Mouse (Mus musculus) hindbrain, embryonic 15.5 days (tissue): ENCODE data around the gene Plk1. TPM values are rescaled to one million over a fixed set of nuclear protein-coding genes. Genes with fewer than 3 reads are reported as not detected.

Source experiments
- ATAC-seq: fragments of 200-750 bp; cut with Nextera tagmentation; 2 replicates; pipeline ENCODE4 v1.8.0; 2017; ENCODE audit warnings: low read depth, moderate number of reproducible peaks, moderate TSS enrichment; ENCODE audit not compliant: low FRiP score
- H3K27ac ChIP-seq: fragments of 300-500 bp; sonication (generic); replicated peaks from 2 replicates; pipeline ENCODE4 v1.5.1; 2015; ENCODE audit warnings: mild to moderate bottlenecking, inconsistent platforms
- H3K27me3 ChIP-seq: fragments of 300-500 bp; sonication (generic); 2 replicates; pipeline ENCODE4 v1.6.1; 2015; ENCODE audit warnings: control low read depth, inconsistent platforms
- H3K36me3 ChIP-seq: fragments of 300-500 bp; sonication (generic); 2 replicates; pipeline ENCODE4 v1.6.1; 2015; ENCODE audit warnings: control low read depth, inconsistent platforms
- H3K4me1 ChIP-seq: fragments of 300-500 bp; sonication (generic); replicated peaks from 2 replicates; pipeline ENCODE4 v1.6.1; 2015; ENCODE audit warnings: control low read depth, inconsistent platforms
- H3K4me2 ChIP-seq: fragments of 300-500 bp; sonication (generic); 2 replicates; pipeline ENCODE4 v1.6.1; 2015; ENCODE audit warnings: moderate library complexity, mild to moderate bottlenecking, inconsistent platforms
- H3K4me3 ChIP-seq: fragments of 300-500 bp; sonication (generic); 2 replicates; pipeline ENCODE4 v1.5.1; 2015; ENCODE audit warnings: mild to moderate bottlenecking, inconsistent platforms
- H3K9ac ChIP-seq: fragments of 300-500 bp; sonication (generic); 2 replicates; pipeline ENCODE4 v1.6.1; 2015; ENCODE audit warnings: inconsistent platforms
- H3K9me3 ChIP-seq: fragments of 300-500 bp; sonication (generic); 2 replicates; pipeline ENCODE4 v1.6.1; 2016; ENCODE audit warnings: control low read depth, inconsistent platforms
- WGBS: fragments of 180-500 bp; shearing (Covaris S2); methylation state at CpG from one replicate; pipeline ENCODE4 v1.1.7; 2015; 5-methylcytosine and 5-hydroxymethylcytosine counted together
- polyA plus RNA-seq: library from polyadenylated mRNA; unstranded; fragments of >200 nt; fragmentation: Nextera tagmentation; extraction: Ambion mirVana; gene quantifications from 2 replicates; pipeline ENCODE4 v1.2.1, GENCODE M21; 2015

The Plk1 gene
- polyA plus RNA-seq, result 21.8 and 28.9 TPM in 2 replicates

DNA sequence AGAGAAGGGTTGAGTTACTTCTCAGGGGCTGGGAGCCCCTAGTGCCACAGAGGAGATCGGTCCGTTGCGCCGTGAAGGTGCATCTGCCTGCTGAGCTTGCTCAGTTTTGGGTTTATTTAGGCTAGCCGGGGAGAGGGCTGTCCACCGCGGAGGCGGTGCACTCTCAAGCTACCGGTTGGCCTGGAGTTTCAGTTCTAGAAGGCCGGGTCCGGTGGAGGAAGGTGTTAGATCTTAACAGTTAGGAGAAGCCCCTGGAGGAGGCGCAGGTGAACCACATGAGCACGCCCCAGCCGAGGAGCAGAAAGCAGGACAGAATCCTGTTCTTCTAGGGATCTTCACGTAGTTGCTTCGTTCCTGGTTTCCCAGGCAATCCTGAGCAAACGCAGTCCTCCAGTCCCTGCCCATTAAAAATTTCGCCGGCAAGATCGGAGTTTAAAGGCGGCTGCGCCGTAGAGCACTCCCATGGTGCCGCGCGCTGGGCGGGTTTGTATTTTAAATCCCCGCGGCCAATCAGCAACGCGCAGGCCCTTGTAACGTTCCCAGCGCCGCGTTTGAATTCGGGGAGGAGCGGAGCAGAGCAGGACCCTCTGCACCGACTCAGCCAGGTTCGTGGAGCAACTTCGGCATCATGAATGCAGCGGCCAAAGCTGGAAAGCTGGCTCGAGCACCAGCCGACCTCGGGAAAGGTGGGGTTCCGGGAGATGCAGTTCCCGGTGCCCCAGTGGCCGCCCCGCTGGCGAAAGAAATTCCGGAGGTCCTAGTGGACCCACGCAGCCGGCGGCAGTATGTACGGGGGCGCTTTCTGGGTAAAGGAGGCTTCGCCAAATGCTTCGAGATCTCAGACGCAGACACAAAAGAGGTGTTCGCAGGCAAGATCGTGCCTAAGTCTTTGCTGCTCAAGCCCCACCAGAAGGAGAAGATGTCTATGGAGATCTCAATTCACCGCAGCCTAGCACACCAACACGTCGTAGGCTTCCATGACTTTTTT lies at the start of gene Plk1:
Gene Plk1 (plus strand): TSS at position 525 of the 988 bp plus-strand sequence.
- H3K9ac ChIP-seq, result peak within 1 kb of the TSS; percentile 71
- under 1% methylated on average over 63 of the region's 63 CpGs for WGBS
- no peaks in the 10 kb centered on the region for H3K27me3 ChIP-seq
- peaks cover 30% of the 10 kb centered on the region for H3K4me1 ChIP-seq
- peak within 1 kb of the TSS; percentile 80 for H3K4me3 ChIP-seq
- no peaks in the 10 kb centered on the region for H3K9me3 ChIP-seq
- H3K27ac ChIP-seq, result peak within 1 kb of the TSS; percentile 70
- peak; percentile 93 for ATAC-seq
- peak within 1 kb of the TSS; percentile 95 for H3K4me2 ChIP-seq
- no peaks in the 10 kb centered on the region for H3K36me3 ChIP-seq

- Histone ChIP-seq H3K4me2 (no peak overlapping the region), H3K4me3 (no peak overlapping the region), H3K27me3 (no peaks in the 10 kb centered on the region), H3K4me1 (no peaks in the 10 kb centered on the region), H3K9me3 (no peaks in the 10 kb centered on the region), H3K9ac (no peak overlapping the region), H3K27ac (no peak overlapping the region), H3K36me3 (peaks cover 2% of the 10 kb centered on the region; the same call in 1 of the 2 replicates)
- ATAC-seq, result no peak
- 91% methylated on average over 4 of the region's 4 CpGs for WGBS
These were observed 35.7 kb upstream of the Plk1 start for GRCm38 (mm10) chr7:122123518-122123917.

- no peak overlapping the region for H3K4me2 ChIP-seq
- no peak overlapping the region for H3K4me3 ChIP-seq
- WGBS, result 80% methylated on average over 8 of the region's 8 CpGs
- no peaks in the 10 kb centered on the region for H3K9me3 ChIP-seq
- no peak overlapping the region for H3K27ac ChIP-seq
- no peaks in the 10 kb centered on the region for H3K4me1 ChIP-seq
- H3K9ac ChIP-seq, result no peak overlapping the region
- peaks cover 2% of the 10 kb centered on the region; the same call in 1 of the 2 replicates for H3K36me3 ChIP-seq
- H3K27me3 ChIP-seq, result no peaks in the 10 kb centered on the region
- ATAC-seq, result no peak
These were observed 33.6 kb upstream of the Plk1 start for GRCm38 (mm10) chr7:122125636-122126035.

DNA sequence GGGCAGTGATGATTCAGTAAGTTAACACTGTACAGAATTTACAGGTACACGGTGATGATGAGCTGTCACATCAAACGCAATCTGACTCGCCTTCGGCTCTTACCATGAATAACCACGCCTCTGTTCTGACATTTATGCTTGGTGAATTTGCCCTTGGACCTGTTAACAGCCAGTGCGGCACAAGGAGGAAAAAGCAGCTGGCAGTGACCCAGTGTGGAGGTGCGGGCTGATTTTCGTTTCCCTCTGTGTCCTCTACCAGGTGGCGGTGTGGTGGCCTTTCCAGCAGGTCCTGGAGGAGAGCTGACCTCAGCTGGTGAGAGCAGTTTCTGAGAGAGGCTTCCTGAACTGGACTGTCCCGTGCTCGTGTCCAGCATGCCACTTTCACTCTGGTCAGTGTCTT lies 32.3 kb upstream of the Plk1 start:
- Histone ChIP-seq H3K36me3 (peaks cover 2% of the 10 kb centered on the region; the same call in 1 of the 2 replicates), H3K27me3 (no peaks in the 10 kb centered on the region), H3K4me3 (no peak overlapping the region), H3K27ac (no peak overlapping the region), H3K9ac (no peak overlapping the region), H3K9me3 (no peaks in the 10 kb centered on the region), H3K4me1 (no peaks in the 10 kb centered on the region), H3K4me2 (no peak overlapping the region)
- no peak for ATAC-seq
- WGBS, result 95% methylated on average over 11 of the region's 11 CpGs

DNA sequence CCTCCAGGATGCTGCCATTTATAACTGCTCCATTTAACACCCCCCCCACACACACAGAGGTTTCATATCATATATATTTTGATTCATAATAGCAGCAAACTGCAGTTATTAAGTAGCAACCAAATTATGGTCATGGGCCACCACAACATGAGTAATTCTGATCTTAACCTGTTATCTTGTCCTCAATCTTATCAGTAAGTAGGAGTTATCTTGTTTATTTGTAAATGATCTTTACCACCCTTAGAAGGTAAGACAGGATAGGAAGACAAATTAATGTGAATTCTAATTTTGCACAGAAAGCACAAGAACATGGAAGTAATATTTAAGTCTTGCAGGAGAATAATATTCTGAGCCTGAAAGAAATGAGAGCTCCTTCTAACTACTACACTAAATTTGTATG lies 27.4 kb upstream of the Plk1 start:
- no peak overlapping the region for H3K9ac ChIP-seq
- no peak for ATAC-seq
- H3K4me1 ChIP-seq, result peaks cover 13% of the 10 kb centered on the region
- H3K4me2 ChIP-seq, result peak overlapping the region; percentile 91
- peaks cover 19% of the 10 kb centered on the region for H3K36me3 ChIP-seq
- no peak overlapping the region for H3K27ac ChIP-seq
- no peaks in the 10 kb centered on the region for H3K27me3 ChIP-seq
- no peaks in the 10 kb centered on the region for H3K9me3 ChIP-seq
- peak overlapping the region; percentile 91 for H3K4me3 ChIP-seq

DNA sequence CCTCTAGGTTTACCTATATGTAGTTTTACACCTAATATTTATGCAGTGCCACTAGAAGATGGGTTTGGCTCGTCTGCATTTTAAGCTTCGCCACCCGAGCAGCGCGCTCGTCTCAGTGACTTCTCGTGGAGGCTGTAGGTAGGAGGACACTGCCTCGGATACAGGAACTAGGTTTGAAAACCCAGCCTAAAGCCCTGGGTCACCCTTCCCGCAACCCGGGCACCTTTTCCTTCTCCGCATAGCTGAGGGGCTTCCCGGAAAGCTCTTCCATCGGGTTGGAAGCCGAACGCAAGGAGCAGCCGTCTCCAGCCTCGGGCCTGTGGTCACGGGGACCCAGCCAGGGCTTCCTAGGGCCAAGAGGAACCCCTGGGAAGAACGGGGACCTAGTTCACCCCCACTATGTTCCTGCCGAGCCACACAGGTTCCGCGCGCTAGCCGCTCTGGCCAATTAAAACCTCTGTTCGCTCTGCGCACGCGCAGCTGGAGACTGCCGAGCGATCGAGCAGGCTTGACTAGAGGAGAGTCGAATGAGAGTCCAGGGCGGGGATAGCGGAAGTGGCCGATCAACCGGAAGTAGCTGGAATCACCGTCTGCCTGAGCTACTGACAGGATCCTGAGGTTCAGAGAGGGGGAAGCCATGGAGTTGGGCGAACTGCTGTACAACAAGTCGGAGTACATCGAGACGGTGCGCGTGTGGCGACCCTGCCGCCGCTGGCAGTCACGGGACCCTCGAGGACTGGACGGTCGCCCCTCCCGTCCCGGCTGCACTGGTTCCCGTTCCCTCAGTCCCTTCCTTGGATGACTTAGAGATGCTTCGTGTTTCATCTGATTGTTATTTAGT lies 26.5 kb upstream of the Plk1 start, which contains the start of the genes Palb2 and Dctn5:
Gene Palb2 (minus strand): TSS at position 489 of the 841 bp plus-strand sequence.
Gene Dctn5 (plus strand): TSS at position 545 of the 841 bp plus-strand sequence.
- peak; percentile 97 for ATAC-seq
- peak within 1 kb of the TSS; percentile 84 for H3K9ac ChIP-seq

GRCm38 (mm10) chr7:122133338-122133625 lies 26.0 kb upstream of the Plk1 start:
- H3K4me2 ChIP-seq, result peak overlapping the region; percentile 91
- H3K36me3 ChIP-seq, result peaks cover 29% of the 10 kb centered on the region
- H3K27me3 ChIP-seq, result no peaks in the 10 kb centered on the region
- ATAC-seq, result no peak
- WGBS, result 22% methylated on average over 8 of the region's 8 CpGs
- peak overlapping the region; percentile 81 for H3K27ac ChIP-seq
- peak overlapping the region; percentile 84 for H3K9ac ChIP-seq
- peak overlapping the region; percentile 91 for H3K4me3 ChIP-seq
- no peaks in the 10 kb centered on the region for H3K9me3 ChIP-seq
- peaks cover 13% of the 10 kb centered on the region for H3K4me1 ChIP-seq

More for the DNA sequence above, 26.5 kb upstream of the Plk1 start, which contains the start of the genes Palb2 and Dctn5:
- no peaks in the 10 kb centered on the region for H3K9me3 ChIP-seq
- peak within 1 kb of the TSS; percentile 81 for H3K27ac ChIP-seq
- WGBS, result under 1% methylated on average over 54 of the region's 54 CpGs
- H3K4me2 ChIP-seq, result peak within 1 kb of the TSS; percentile 91
- H3K36me3 ChIP-seq, result peaks cover 24% of the 10 kb centered on the region
- H3K4me3 ChIP-seq, result peak within 1 kb of the TSS; percentile 91
- H3K4me1 ChIP-seq, result peaks cover 13% of the 10 kb centered on the region
- H3K27me3 ChIP-seq, result no peaks in the 10 kb centered on the region

DNA sequence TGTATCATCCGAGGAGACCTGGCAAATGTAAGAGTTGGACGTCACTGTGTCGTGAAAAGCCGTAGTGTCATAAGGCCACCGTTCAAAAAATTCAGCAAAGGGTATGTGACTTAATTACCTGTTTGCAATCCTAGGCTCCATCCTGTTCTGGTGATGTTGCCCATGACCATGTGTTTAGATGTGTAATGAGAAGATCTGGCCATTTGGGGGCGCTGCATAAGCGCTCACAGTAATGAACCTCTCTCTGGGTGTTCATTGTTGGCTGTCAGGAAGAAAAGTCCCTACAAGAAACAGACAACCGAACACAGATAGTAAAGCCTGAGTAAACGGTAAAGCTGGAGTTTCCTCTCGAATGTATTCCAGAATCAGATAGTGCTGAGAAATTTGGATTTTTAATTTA lies 24.2 kb upstream of the Plk1 start:
- Histone ChIP-seq H3K9ac (no peak overlapping the region), H3K9me3 (no peaks in the 10 kb centered on the region), H3K36me3 (peaks cover 46% of the 10 kb centered on the region), H3K4me2 (no peak overlapping the region), H3K27me3 (no peaks in the 10 kb centered on the region), H3K4me3 (no peak overlapping the region), H3K4me1 (peaks cover 13% of the 10 kb centered on the region), H3K27ac (no peak overlapping the region)
- no peak for ATAC-seq
- 73% methylated on average over 10 of the region's 10 CpGs for WGBS

DNA sequence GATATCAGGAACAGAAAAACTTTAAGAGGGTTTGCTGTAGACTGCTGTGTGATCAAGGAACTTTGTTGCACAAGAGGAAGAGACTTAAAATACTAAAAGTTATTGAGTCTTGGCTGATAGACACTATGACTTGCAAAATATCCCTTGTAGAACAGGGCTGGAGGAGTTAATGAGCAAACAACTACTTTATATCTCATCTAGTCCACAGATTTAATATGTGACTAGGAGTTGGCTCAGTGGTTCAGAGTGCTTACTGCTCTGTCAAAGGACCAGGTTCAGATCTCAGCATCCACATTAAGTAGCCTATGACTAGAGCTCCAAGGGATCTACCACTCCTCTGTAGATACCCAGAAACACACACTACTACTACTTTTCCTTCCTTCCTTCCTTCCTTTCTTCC lies 22.2 kb upstream of the Plk1 start:
- no peak overlapping the region for H3K4me3 ChIP-seq
- ATAC-seq, result no peak
- no peak overlapping the region for H3K9ac ChIP-seq
- H3K4me1 ChIP-seq, result peaks cover 13% of the 10 kb centered on the region
- no peaks in the 10 kb centered on the region for H3K27me3 ChIP-seq
- H3K9me3 ChIP-seq, result no peaks in the 10 kb centered on the region
- H3K4me2 ChIP-seq, result no peak overlapping the region
- no peak overlapping the region for H3K27ac ChIP-seq
- peaks cover 66% of the 10 kb centered on the region for H3K36me3 ChIP-seq

- Histone ChIP-seq H3K4me1 (peaks cover 8% of the 10 kb centered on the region), H3K9ac (no peak overlapping the region), H3K9me3 (no peaks in the 10 kb centered on the region), H3K4me2 (no peak overlapping the region), H3K27me3 (no peaks in the 10 kb centered on the region), H3K36me3 (peaks cover 75% of the 10 kb centered on the region), H3K4me3 (no peak overlapping the region), H3K27ac (no peak overlapping the region)
- 96% methylated on average over 5 of the region's 5 CpGs for WGBS
- no peak for ATAC-seq
These were observed 21.0 kb upstream of the Plk1 start for GRCm38 (mm10) chr7:122138190-122138589.

GRCm38 (mm10) chr7:122140991-122141390 lies 18.2 kb upstream of the Plk1 start:
- no peak overlapping the region for H3K4me2 ChIP-seq
- no peak overlapping the region for H3K9ac ChIP-seq
- H3K9me3 ChIP-seq, result no peaks in the 10 kb centered on the region
- H3K36me3 ChIP-seq, result peaks cover 92% of the 10 kb centered on the region
- no peaks in the 10 kb centered on the region for H3K27me3 ChIP-seq
- no peak for ATAC-seq
- no peak overlapping the region for H3K4me3 ChIP-seq
- no peaks in the 10 kb centered on the region for H3K4me1 ChIP-seq
- no peak overlapping the region for H3K27ac ChIP-seq

DNA sequence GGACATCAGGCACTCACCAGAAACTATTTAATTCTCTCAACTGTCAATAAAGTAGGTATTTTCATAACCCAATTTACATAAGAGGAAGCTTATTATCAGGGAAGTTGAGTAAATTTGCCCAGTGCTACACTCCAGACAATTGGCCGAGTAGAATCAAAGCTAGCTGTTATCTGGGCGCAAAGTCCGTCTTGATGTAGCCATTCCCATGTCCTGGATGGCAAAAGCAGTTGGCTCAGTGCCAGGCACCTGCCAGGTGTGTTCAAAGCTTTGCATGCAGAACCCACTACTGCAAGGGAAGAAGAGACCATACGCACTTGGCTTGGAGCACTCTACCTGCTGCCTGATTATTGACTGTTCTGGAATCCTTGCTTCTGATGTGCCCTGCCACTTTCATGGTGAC lies 6.8 kb upstream of the Plk1 start:
- Histone ChIP-seq H3K9me3 (no peaks in the 10 kb centered on the region), H3K36me3 (peaks cover 28% of the 10 kb centered on the region), H3K4me3 (no peak overlapping the region), H3K4me2 (no peak overlapping the region), H3K9ac (no peak overlapping the region), H3K27me3 (no peaks in the 10 kb centered on the region), H3K27ac (no peak overlapping the region), H3K4me1 (no peaks in the 10 kb centered on the region)
- no peak for ATAC-seq
- 92% methylated on average over 4 of the region's 4 CpGs for WGBS
